Mouse (Mus musculus) common myeloid progenitor, adult 5-6 weeks (primary cell): ENCODE data around the gene Hoxa3. TPM values are rescaled to one million over a fixed set of nuclear protein-coding genes. Genes with fewer than 3 reads are reported as not detected.

ENCODE experiments used
- ATAC-seq: replicated peaks from 2 replicates; pipeline ENCODE4 v1.8.0; 2016; ENCODE audit warnings: low read depth, mild to moderate bottlenecking, moderate TSS enrichment, inconsistent platforms; ENCODE audit not compliant: poor library complexity, severe bottlenecking
- total RNA-seq: library from RNA; stranded (forward); fragments of 200-1000, 187-1606 nt; gene quantifications from 2 replicates; pipeline ENCODE4 v1.2.3, GENCODE M21; 2017

Hoxa3 gene
- total RNA-seq, 1 experiment from 2014 or later, result 1.1 TPM

- no peak for ATAC-seq
Observed at GRCm38 (mm10) chr6:52162611-52163365, 50.3 kb downstream of the Hoxa3 start.

- ATAC-seq, result no peak
Observed at GRCm38 (mm10) chr6:52162093-52162380, 51.1 kb downstream of the Hoxa3 start.

- no peak for ATAC-seq
Observed at GRCm38 (mm10) chr6:52161336-52162092, 51.6 kb downstream of the Hoxa3 start.

DNA sequence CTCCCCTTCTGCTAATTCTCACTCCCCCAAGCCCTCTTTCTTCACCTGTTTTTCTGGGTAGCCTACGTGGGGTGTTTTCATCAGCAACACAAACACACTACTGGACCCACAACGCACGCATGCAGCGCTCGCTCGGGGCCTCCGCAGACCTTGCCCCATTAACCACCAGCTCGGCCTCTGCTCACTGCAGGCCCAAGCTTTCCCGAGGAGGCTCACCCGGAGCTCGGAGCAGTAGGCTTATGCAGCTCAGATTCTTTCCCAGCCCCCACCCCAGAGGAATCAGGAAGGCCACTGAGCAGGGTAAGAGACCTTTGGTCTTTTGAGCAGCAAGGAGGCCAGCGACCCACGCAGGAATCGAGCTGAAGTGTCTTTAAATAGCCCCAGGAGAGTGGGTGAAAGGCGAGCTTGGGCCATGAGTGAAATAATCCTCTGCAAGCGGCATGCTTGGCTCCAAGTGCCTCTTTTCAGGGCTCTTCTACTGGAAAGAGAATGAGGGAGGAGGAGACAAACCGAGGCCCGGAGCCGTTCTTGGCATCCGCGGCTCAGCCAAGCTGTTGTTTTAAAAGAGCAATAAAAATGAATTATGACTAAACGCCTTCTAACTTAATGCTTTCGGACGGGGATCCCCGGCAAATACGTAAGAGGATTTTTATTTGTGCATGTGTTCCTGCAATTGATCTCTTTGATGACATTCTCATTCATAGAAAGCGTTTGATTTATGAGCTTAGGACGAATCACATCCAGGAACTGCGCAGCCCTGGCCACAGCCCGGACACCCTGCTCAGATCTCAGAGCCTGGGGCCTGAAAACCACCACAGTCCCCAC lies 52.4 kb downstream of the Hoxa3 start:
- ATAC-seq, result no peak

- ATAC-seq, result 0 out of 2 replicates have a peak, but pooled peaks have one; percentile 24
Observed at GRCm38 (mm10) chr6:52159979-52160378, 53.2 kb downstream of the Hoxa3 start.

DNA sequence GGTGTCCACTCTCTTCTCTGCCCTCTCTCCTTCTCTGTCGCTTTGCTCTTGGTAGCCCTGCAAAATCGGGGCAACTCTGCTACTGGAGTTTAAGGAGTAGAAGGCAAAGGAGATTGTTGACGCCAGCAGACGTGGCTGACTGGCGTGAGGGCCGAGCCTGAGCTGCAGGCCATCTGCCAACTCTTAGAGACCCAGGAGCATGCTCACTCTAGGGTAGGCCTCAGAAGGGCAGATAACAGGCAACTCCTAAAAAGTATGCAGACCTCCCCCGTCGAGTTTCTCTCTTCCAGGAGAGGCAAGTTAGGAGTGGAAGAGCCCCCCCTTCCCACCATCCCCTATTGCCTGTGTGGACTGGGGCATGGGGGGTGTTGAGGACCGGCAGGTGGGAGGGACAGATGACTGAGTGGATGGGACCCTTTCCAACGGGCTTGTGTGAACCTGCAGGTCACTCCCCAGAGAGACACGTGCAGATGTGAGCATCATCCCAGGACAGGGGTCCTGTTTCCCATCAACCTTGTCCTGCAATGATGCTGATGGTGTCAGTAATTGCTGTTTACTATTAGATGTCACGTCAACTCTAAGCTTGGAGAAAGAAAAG lies 53.9 kb downstream of the Hoxa3 start:
- no peak for ATAC-seq

GRCm38 (mm10) chr6:52158276-52159051 lies 54.7 kb downstream of the Hoxa3 start, which contains the start of gene Hoxa1:
TSS of gene Hoxa1 (minus strand) at chr6:52158317.
- ATAC-seq, result peak; percentile 84

- no peak for ATAC-seq
Observed at GRCm38 (mm10) chr6:52157466-52158275, 55.5 kb downstream of the Hoxa3 start.

GRCm38 (mm10) chr6:52156551-52157200 lies 56.5 kb downstream of the Hoxa3 start:
- no peak for ATAC-seq

DNA sequence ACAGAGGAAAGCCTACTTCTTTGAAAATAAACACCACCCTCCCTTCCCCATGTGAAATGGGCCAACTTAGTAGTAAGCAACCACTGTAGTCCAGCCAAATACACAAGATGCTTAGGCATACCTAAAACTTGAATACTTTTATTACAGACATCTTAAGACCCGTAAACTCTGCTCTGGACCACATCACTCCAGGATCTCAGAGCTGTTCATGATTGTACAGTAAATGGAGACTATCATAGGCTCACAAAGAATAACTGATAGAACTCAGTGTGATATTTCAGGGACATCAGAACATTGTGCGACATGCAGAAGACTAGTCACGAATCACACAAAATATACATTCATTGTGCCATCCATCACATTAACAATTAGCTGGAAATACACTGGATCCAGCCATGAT lies 57.7 kb downstream of the Hoxa3 start:
- no peak for ATAC-seq

DNA sequence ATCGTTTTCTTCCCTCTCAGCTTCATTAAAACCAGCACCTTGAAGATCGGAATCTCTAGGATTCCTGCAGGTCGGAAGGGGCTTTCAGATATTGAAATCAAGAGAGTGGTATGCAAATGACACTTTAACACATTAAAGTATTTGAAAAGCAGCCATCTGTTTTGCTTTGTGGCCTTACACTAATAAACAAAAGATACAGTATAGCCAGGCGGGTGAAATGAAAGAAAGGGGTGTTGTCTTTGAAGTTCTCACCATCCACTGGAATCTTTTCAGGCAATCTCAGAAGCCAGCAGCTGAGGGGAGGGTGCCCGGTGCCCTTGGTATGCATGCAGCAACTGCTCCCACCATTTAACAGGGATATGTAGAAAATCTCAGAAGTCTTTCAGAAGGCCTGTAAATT lies 59.1 kb downstream of the Hoxa3 start:
- ATAC-seq, result no peak

GRCm38 (mm10) chr6:52153270-52153669 lies 59.9 kb downstream of the Hoxa3 start:
- no peak for ATAC-seq

- no peak for ATAC-seq
Observed at GRCm38 (mm10) chr6:52152226-52153193, 60.6 kb downstream of the Hoxa3 start.

DNA sequence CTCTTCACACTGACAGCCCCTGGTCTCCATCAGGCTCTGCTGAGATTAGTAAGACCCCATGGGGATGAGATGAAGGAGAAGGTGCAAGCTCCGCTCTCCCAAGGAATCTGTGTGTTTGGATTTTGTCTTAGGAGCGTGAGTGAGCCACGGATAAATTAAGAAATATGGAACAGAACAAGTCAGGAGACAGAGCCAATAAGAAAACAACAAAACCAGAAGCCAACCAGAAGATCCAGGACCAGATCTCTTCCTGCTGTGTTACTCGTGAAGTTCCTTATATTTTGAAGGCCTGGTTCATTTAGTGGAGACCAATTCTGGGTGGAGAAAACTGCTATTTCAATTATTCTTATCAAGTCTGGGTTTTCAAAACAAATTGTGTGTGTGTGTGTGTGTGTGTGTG lies 61.6 kb downstream of the Hoxa3 start:
- ATAC-seq, result no peak

GRCm38 (mm10) chr6:52150401-52150966 lies 62.7 kb downstream of the Hoxa3 start:
- ATAC-seq, result no peak

GRCm38 (mm10) chr6:52139115-52139514 lies 74.0 kb downstream of the Hoxa3 start:
- ATAC-seq, result no peak

DNA sequence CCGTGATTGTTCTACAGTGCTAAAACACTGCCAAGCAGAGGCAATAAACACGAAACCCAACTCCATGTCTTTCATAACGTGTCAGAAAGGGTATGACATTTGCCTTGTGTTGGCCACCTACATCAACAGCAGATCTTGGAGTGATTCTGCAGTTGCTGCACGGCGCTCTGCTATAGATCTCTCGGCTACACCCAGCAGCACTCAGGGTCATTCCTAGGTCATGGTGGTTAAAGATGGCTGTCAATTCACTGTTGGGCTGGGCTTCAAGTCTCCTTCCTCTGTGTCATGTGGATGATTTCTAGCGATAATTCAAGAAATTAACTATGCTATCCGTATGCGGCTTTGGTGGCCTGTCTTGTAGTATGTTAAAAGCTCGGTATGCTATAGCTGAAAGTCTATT lies 74.6 kb downstream of the Hoxa3 start:
- no peak for ATAC-seq
